Mouse (Mus musculus) neural tube, embryonic 13.5 days (tissue): ENCODE results near the gene Hykk. TPM values are rescaled to one million over a fixed set of nuclear protein-coding genes. Genes with fewer than 3 reads are reported as not detected.

ENCODE experiments used
- ATAC-seq: fragments of 200-750 bp; cut with Nextera tagmentation; 2 replicates; pipeline ENCODE4 v1.8.0; 2017; ENCODE audit warnings: low read depth, mild to moderate bottlenecking, moderate TSS enrichment, moderate library complexity
- H3K27ac ChIP-seq: fragments of 300-500 bp; sonication (generic); replicated peaks from 2 replicates; pipeline ENCODE4 v1.5.1; 2015; ENCODE audit warnings: moderate library complexity, mild to moderate bottlenecking, inconsistent platforms
- H3K27me3 ChIP-seq: fragments of 300-500 bp; sonication (generic); 2 replicates; pipeline ENCODE4 v1.6.1; 2015; ENCODE audit warnings: mild to moderate bottlenecking, inconsistent platforms
- H3K36me3 ChIP-seq: fragments of 300-500 bp; sonication (generic); 2 replicates; pipeline ENCODE4 v1.6.1; 2015; ENCODE audit warnings: mild to moderate bottlenecking, inconsistent platforms
- H3K4me1 ChIP-seq: fragments of 300-500 bp; sonication (generic); replicated peaks from 2 replicates; pipeline ENCODE4 v1.6.1; 2015; ENCODE audit warnings: inconsistent platforms
- H3K4me2 ChIP-seq: fragments of 300-500 bp; sonication (generic); 2 replicates; pipeline ENCODE4 v1.6.1; 2015; ENCODE audit warnings: inconsistent platforms, mild to moderate bottlenecking, moderate library complexity
- H3K4me3 ChIP-seq: fragments of 300-500 bp; sonication (generic); 2 replicates; pipeline ENCODE4 v1.5.1; 2015; ENCODE audit warnings: mild to moderate bottlenecking, inconsistent platforms
- H3K9ac ChIP-seq: fragments of 300-500 bp; sonication (generic); 2 replicates; pipeline ENCODE4 v1.6.1; 2015; ENCODE audit warnings: moderate library complexity, mild to moderate bottlenecking, inconsistent platforms
- H3K9me3 ChIP-seq: fragments of 300-500 bp; sonication (generic); 2 replicates; pipeline ENCODE4 v1.6.1; 2016; ENCODE audit warnings: inconsistent platforms
- WGBS: fragments of 180-500 bp; shearing (Covaris S2); methylation state at CpG from one replicate; pipeline ENCODE4 v1.1.7; 2015; 5-methylcytosine and 5-hydroxymethylcytosine counted together
- polyA plus RNA-seq: library from polyadenylated mRNA; unstranded; fragments of >200 nt; fragmentation: Nextera tagmentation; extraction: Ambion mirVana; gene quantifications from 2 replicates; pipeline ENCODE4 v1.2.1, GENCODE M21; 2015

Hykk gene
- polyA plus RNA-seq, 1 experiment from 2014 or later, result 2.7 TPM

- Histone ChIP-seq H3K9ac (no peak overlapping the region), H3K4me3 (no peak overlapping the region), H3K27ac (no peak overlapping the region), H3K4me1 (no peaks in the 10 kb centered on the region), H3K9me3 (no peaks in the 10 kb centered on the region), H3K27me3 (no peaks in the 10 kb centered on the region), H3K36me3 (no peaks in the 10 kb centered on the region), H3K4me2 (no peak overlapping the region)
- no peak for ATAC-seq
- 84% methylated on average over 3 of the region's 3 CpGs for WGBS
These were observed 73.3 kb downstream of the Hykk start for GRCm38 (mm10) chr9:54990362-54990761.

- H3K36me3 ChIP-seq, result no peaks in the 10 kb centered on the region
- no peaks in the 10 kb centered on the region for H3K27me3 ChIP-seq
- no peak overlapping the region for H3K9ac ChIP-seq
- no peak overlapping the region for H3K27ac ChIP-seq
- H3K4me3 ChIP-seq, result no peak overlapping the region
- ATAC-seq, result no peak
- no peaks in the 10 kb centered on the region for H3K4me1 ChIP-seq
- no peaks in the 10 kb centered on the region for H3K9me3 ChIP-seq
- 48% methylated on average over 3 of the region's 3 CpGs for WGBS
- H3K4me2 ChIP-seq, result no peak overlapping the region
These were observed 77.3 kb downstream of the Hykk start for GRCm38 (mm10) chr9:54994381-54994780.

GRCm38 (mm10) chr9:54995645-54996044 is 78.6 kb downstream of the Hykk start:
- no peak overlapping the region for H3K27ac ChIP-seq
- H3K9me3 ChIP-seq, result no peaks in the 10 kb centered on the region
- no peak overlapping the region for H3K4me3 ChIP-seq
- no peaks in the 10 kb centered on the region for H3K27me3 ChIP-seq
- H3K4me2 ChIP-seq, result no peak overlapping the region
- H3K4me1 ChIP-seq, result no peaks in the 10 kb centered on the region
- no peak overlapping the region for H3K9ac ChIP-seq
- 90% methylated on average over 3 of the region's 3 CpGs for WGBS
- no peaks in the 10 kb centered on the region for H3K36me3 ChIP-seq
- ATAC-seq, result no peak

Other genes starting within 250 kb of the Hykk start
- gene Dnaja4, start 218.4 kb upstream of the Hykk start, polyA plus RNA-seq, result 3.9 and 6.0 TPM in 2 replicates
- gene Wdr61, start 182.8 kb upstream of the Hykk start, polyA plus RNA-seq, result 94.3 and 96.3 TPM in 2 replicates
- gene Crabp1, start 152.5 kb upstream of the Hykk start, polyA plus RNA-seq, result 578 and 623 TPM in 2 replicates
- gene Ireb2, start 53.5 kb upstream of the Hykk start, polyA plus RNA-seq, result 42.9 and 48.0 TPM in 2 replicates
- gene Psma4, start 33.5 kb downstream of the Hykk start, polyA plus RNA-seq, result 316 and 329 TPM in 2 replicates
- 0.35 and 1.4 TPM in 2 replicates for gene AY074887, start 33.7 kb downstream of the Hykk start, polyA plus RNA-seq
- 5.2 and 5.8 TPM in 2 replicates for gene Chrna5, start 63.6 kb downstream of the Hykk start, polyA plus RNA-seq
- 25.5 and 27.1 TPM in 2 replicates for gene Chrna3, start 109.3 kb downstream of the Hykk start, polyA plus RNA-seq
- gene Chrnb4, start 131.5 kb downstream of the Hykk start, polyA plus RNA-seq, result 1.6 and 1.8 TPM in 2 replicates
- 48.0 and 48.4 TPM in 2 replicates for gene Ube2q2, start 231.6 kb downstream of the Hykk start, polyA plus RNA-seq